Mouse (Mus musculus): ENCODE data around the gene Acsbg1. TPM values are rescaled to one million over a fixed set of nuclear protein-coding genes. Genes with fewer than 3 reads are reported as not detected.
A peak's percentile ranks its signal among the peaks of the same experiment; 100 is the strongest.

Gene Acsbg1
- 2.7 and 3.6 TPM in 2 replicates for polyA plus RNA-seq (2016; fragmentation: Nextera tagmentation; extraction: Ambion mirVana)

- Histone ChIP-seq H3K27me3 (replicated peaks; ENCODE audit: low read depth, poor library complexity, severe bottlenecking) (no peaks in the 10 kb centered on the region), H3K36me3 (replicated peaks) (no peaks in the 10 kb centered on the region), H3K27ac (replicated peaks) (peak within 1 kb of the TSS; percentile 63), H3K4me1 (peaks cover 14% of the 10 kb centered on the region), H3K4me3 (peak within 1 kb of the TSS; percentile 38), H3K9me3 (no peaks in the 10 kb centered on the region)
- WGBS, result 19% methylated on average over 10 of the region's 10 CpGs
- peak; percentile 16 for DNase-seq (ENCODE audit: low spot score)
These were observed at the start of gene Acsbg1 for GRCm38 (mm10) chr9:54661605-54662377. Acsbg1 (minus strand) TSS chr9:54661870.

- Histone ChIP-seq H3K27me3 (replicated peaks; ENCODE audit: low read depth, poor library complexity, severe bottlenecking) (no peaks in the 10 kb centered on the region; the same call in 1 of the 2 replicates), H3K27ac (replicated peaks) (no peak overlapping the region), H3K36me3 (replicated peaks) (peaks cover 30% of the 10 kb centered on the region), H3K9me3 (no peaks in the 10 kb centered on the region), H3K4me1 (peaks cover 7% of the 10 kb centered on the region; the same call in 1 of the 2 replicates), H3K4me3 (no peak overlapping the region)
- no peak for DNase-seq (ENCODE audit: low spot score)
- 88% methylated on average over 5 of the region's 5 CpGs for WGBS
These were observed 46.4 kb upstream of the Acsbg1 start for GRCm38 (mm10) chr9:54708085-54708484.

- Histone ChIP-seq H3K4me3 (no peak overlapping the region), H3K4me1 (peaks cover 7% of the 10 kb centered on the region; the same call in 1 of the 2 replicates), H3K27ac (replicated peaks) (no peak overlapping the region), H3K36me3 (replicated peaks) (peaks cover 23% of the 10 kb centered on the region), H3K27me3 (replicated peaks; ENCODE audit: low read depth, poor library complexity, severe bottlenecking) (peaks cover 6% of the 10 kb centered on the region; the same call in 1 of the 2 replicates), H3K9me3 (no peaks in the 10 kb centered on the region)
- 66% methylated on average over 8 of the region's 8 CpGs for WGBS
- DNase-seq (ENCODE audit: low spot score), result no peak
These were observed 45.8 kb upstream of the Acsbg1 start for GRCm38 (mm10) chr9:54707288-54707999.

GRCm38 (mm10) chr9:54705561-54705960 is 43.9 kb upstream of the Acsbg1 start:
- no peaks in the 10 kb centered on the region for H3K9me3 ChIP-seq
- DNase-seq (ENCODE audit: low spot score), result no peak
- H3K27me3 ChIP-seq (replicated peaks; ENCODE audit: low read depth, poor library complexity, severe bottlenecking), result peaks cover 25% of the 10 kb centered on the region
- H3K4me3 ChIP-seq, result no peak overlapping the region
- peaks cover 6% of the 10 kb centered on the region; the same call in 1 of the 2 replicates for H3K36me3 ChIP-seq (replicated peaks)
- H3K4me1 ChIP-seq, result peaks cover 8% of the 10 kb centered on the region
- 76% methylated on average over 1 of the region's 1 CpGs for WGBS
- H3K27ac ChIP-seq (replicated peaks), result no peak overlapping the region

- Histone ChIP-seq H3K27me3 (replicated peaks; ENCODE audit: low read depth, poor library complexity, severe bottlenecking) (peaks cover 37% of the 10 kb centered on the region), H3K4me3 (no peak overlapping the region), H3K36me3 (replicated peaks) (peaks cover 6% of the 10 kb centered on the region; the same call in 1 of the 2 replicates), H3K4me1 (peaks cover 19% of the 10 kb centered on the region), H3K9me3 (no peaks in the 10 kb centered on the region), H3K27ac (replicated peaks) (0 out of 2 replicates have a peak overlapping the region, but pooled peaks have one; percentile 41)
- no peak for DNase-seq (ENCODE audit: low spot score)
- 87% methylated on average over 5 of the region's 5 CpGs for WGBS
These were observed 42.7 kb upstream of the Acsbg1 start for GRCm38 (mm10) chr9:54704361-54704760.

- peaks cover 55% of the 10 kb centered on the region for H3K27me3 ChIP-seq (replicated peaks; ENCODE audit: low read depth, poor library complexity, severe bottlenecking)
- no peak for DNase-seq (ENCODE audit: low spot score)
- no peak overlapping the region for H3K27ac ChIP-seq (replicated peaks)
- WGBS, result 84% methylated on average over 2 of the region's 2 CpGs
- H3K9me3 ChIP-seq, result no peaks in the 10 kb centered on the region
- H3K4me1 ChIP-seq, result peaks cover 27% of the 10 kb centered on the region
- no peaks in the 10 kb centered on the region for H3K36me3 ChIP-seq (replicated peaks)
- no peak overlapping the region for H3K4me3 ChIP-seq
These were observed 40.9 kb upstream of the Acsbg1 start for GRCm38 (mm10) chr9:54702581-54702980.

GRCm38 (mm10) chr9:54700746-54701145 is 39.1 kb upstream of the Acsbg1 start:
- WGBS, result 78% methylated on average over 7 of the region's 7 CpGs
- no peak for DNase-seq (ENCODE audit: low spot score)
- H3K36me3 ChIP-seq (replicated peaks), result no peaks in the 10 kb centered on the region
- H3K9me3 ChIP-seq, result no peaks in the 10 kb centered on the region
- peaks cover 69% of the 10 kb centered on the region for H3K27me3 ChIP-seq (replicated peaks; ENCODE audit: low read depth, poor library complexity, severe bottlenecking)
- peaks cover 24% of the 10 kb centered on the region for H3K4me1 ChIP-seq
- no peak overlapping the region for H3K27ac ChIP-seq (replicated peaks)
- peak overlapping the region; percentile 80; the same call in 1 of the 2 replicates for H3K4me3 ChIP-seq

- Histone ChIP-seq H3K4me3 (peak overlapping the region; percentile 80), H3K27ac (replicated peaks) (peak overlapping the region; percentile 84), H3K27me3 (replicated peaks; ENCODE audit: low read depth, poor library complexity, severe bottlenecking) (peaks cover 74% of the 10 kb centered on the region), H3K4me1 (peaks cover 24% of the 10 kb centered on the region), H3K9me3 (no peaks in the 10 kb centered on the region), H3K36me3 (replicated peaks) (no peaks in the 10 kb centered on the region)
- 28% methylated on average over 9 of the region's 9 CpGs for WGBS
- no peak for DNase-seq (ENCODE audit: low spot score)
These were observed 38.5 kb upstream of the Acsbg1 start for GRCm38 (mm10) chr9:54700174-54700475.

- WGBS, result 1% methylated on average over 92 of the region's 92 CpGs
These were observed 37.9 kb upstream of the Acsbg1 start for GRCm38 (mm10) chr9:54699345-54700173.

GRCm38 (mm10) chr9:54699087-54699344 is 37.3 kb upstream of the Acsbg1 start:
- Histone ChIP-seq H3K4me3 (peak overlapping the region; percentile 80), H3K4me1 (peaks cover 24% of the 10 kb centered on the region), H3K9me3 (no peaks in the 10 kb centered on the region), H3K36me3 (replicated peaks) (no peaks in the 10 kb centered on the region), H3K27ac (replicated peaks) (peak overlapping the region; percentile 84), H3K27me3 (replicated peaks; ENCODE audit: low read depth, poor library complexity, severe bottlenecking) (peaks cover 77% of the 10 kb centered on the region)
- 13% methylated on average over 27 of the region's 27 CpGs for WGBS
- DNase-seq (ENCODE audit: low spot score), result no peak

More at GRCm38 (mm10) chr9:54699345-54700173, 37.9 kb upstream of the Acsbg1 start:
- peak; percentile 71 for DNase-seq (ENCODE audit: low spot score)
- Histone ChIP-seq H3K4me1 (peaks cover 24% of the 10 kb centered on the region), H3K9me3 (no peaks in the 10 kb centered on the region), H3K27ac (replicated peaks) (peak overlapping the region; percentile 84), H3K4me3 (peak overlapping the region; percentile 80), H3K27me3 (replicated peaks; ENCODE audit: low read depth, poor library complexity, severe bottlenecking) (peaks cover 74% of the 10 kb centered on the region), H3K36me3 (replicated peaks) (no peaks in the 10 kb centered on the region)

GRCm38 (mm10) chr9:54698318-54699086 is 36.8 kb upstream of the Acsbg1 start, which contains the start of gene Dnaja4:
Dnaja4 (plus strand) TSS chr9:54698873.
- WGBS, result 67% methylated on average over 17 of the region's 17 CpGs
- peaks cover 77% of the 10 kb centered on the region for H3K27me3 ChIP-seq (replicated peaks; ENCODE audit: low read depth, poor library complexity, severe bottlenecking)
- no peaks in the 10 kb centered on the region for H3K9me3 ChIP-seq
- peaks cover 24% of the 10 kb centered on the region for H3K4me1 ChIP-seq
- H3K27ac ChIP-seq (replicated peaks), result peak within 1 kb of the TSS; percentile 84
- H3K36me3 ChIP-seq (replicated peaks), result no peaks in the 10 kb centered on the region
- peak within 1 kb of the TSS; percentile 80 for H3K4me3 ChIP-seq
- no peak for DNase-seq (ENCODE audit: low spot score)

Data from embryonic facial prominence, embryonic 10.5 days (tissue).